Mouse (Mus musculus) neural tube, embryonic 12.5 days (tissue): ENCODE measurements at regions not wholly inside any gene's neighbourhood (a gene's known extent, or its start where the extent isn't known, plus 50 kb on each side); places are given as distances from the start of the nearest gene placed in this dataset.

Experiments
- ATAC-seq: fragments of 200-750 bp; cut with Nextera tagmentation; 2 replicates; pipeline ENCODE4 v1.8.0; 2017; ENCODE audit warnings: low read depth, mild to moderate bottlenecking, moderate TSS enrichment, moderate library complexity; ENCODE audit not compliant: low FRiP score
- H3K27ac ChIP-seq: fragments of 300-500 bp; sonication (generic); 2 replicates; pipeline ENCODE4 v1.5.1; 2016
- H3K27me3 ChIP-seq: fragments of 300-500 bp; sonication (generic); replicated peaks from 2 replicates; pipeline ENCODE4 v1.6.1; 2016; ENCODE audit warnings: mild to moderate bottlenecking
- H3K36me3 ChIP-seq: fragments of 300-500 bp; sonication (generic); 2 replicates; pipeline ENCODE4 v1.6.1; 2016; ENCODE audit warnings: mild to moderate bottlenecking
- H3K4me1 ChIP-seq: fragments of 300-500 bp; sonication (generic); 2 replicates; pipeline ENCODE4 v1.6.1; 2016
- H3K4me2 ChIP-seq: fragments of 300-500 bp; sonication (generic); replicated peaks from 2 replicates; pipeline ENCODE4 v1.6.1; 2016; ENCODE audit warnings: mild to moderate bottlenecking
- H3K4me3 ChIP-seq: fragments of 300-500 bp; sonication (generic); 2 replicates; pipeline ENCODE4 v1.5.1; 2016
- H3K9ac ChIP-seq: fragments of 300-500 bp; sonication (generic); 2 replicates; pipeline ENCODE4 v1.6.1; 2016; ENCODE audit warnings: mild to moderate bottlenecking
- H3K9me3 ChIP-seq: fragments of 300-500 bp; sonication (generic); 2 replicates; pipeline ENCODE4 v1.6.1; 2016; ENCODE audit warnings: mild to moderate bottlenecking
- WGBS: fragments of 180-500 bp; shearing (Covaris S2); methylation state at CpG from one replicate; pipeline ENCODE4 v1.1.7; 2016; 5-methylcytosine and 5-hydroxymethylcytosine counted together

DNA sequence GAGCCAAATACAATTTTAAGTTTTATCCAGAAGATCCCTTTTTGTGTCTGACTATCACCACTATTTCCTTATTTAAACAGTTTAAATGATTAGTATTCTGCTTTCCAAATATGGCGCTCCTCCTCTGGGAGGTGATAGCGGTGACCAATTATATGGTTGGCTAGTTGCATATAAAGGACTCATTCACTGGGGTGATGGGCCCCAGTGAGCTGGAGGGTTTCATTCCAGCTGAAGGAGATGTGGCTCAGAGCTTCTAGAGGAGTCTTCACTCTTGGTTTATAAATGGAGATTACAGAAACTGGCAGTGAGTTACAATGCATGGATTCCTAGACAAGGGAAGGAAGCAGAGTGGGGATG, 50.7 kb upstream of the Gm7361 start:
- no peaks in the 10 kb centered on the region for H3K36me3 ChIP-seq
- no peak overlapping the region for H3K4me2 ChIP-seq
- no peak overlapping the region for H3K4me3 ChIP-seq
- H3K9ac ChIP-seq = no peak overlapping the region
- H3K27ac ChIP-seq = no peak overlapping the region
- H3K9me3 ChIP-seq = no peaks in the 10 kb centered on the region
- peaks cover 3% of the 10 kb centered on the region; the same call in 1 of the 2 replicates for H3K4me1 ChIP-seq
- ATAC-seq = peak; percentile 43; the same call in 1 of the 2 replicates
- H3K27me3 ChIP-seq = no peaks in the 10 kb centered on the region
- 32% methylated on average over 2 of the region's 2 CpGs for WGBS

DNA sequence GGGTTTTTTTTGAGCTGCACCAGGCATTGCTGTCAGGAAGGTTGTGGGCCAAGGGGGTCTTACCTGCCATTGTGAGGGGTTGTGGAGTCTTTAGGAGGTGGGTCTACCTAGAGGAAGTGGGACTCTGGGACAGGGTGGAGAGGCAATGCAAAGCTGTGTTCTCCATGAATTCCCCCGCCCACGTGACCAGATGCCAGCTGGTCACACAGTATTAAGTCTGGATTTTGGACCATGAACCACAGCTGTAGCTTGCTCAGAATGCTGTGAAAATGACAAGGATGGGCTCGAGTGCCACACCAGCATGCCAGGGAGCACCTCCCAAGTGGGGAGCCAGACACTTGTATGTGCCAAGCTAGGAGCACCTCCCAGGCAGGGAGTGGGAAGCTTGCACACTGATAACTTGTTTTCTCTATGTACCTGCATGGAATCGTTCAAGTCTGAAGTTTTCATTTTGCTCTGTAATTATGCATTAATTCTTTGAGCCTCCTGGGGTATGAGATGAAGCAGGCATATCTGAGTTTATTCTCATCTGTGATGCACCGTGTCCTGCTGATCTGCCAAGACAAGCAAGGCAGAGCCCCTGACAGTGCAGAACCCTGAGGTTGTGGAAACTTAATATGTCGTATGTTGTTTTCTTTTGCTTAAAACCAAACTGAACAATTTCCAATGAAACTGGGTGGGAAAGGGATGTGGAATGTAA, 51.3 kb upstream of the Gm7361 start:
- 0 out of 2 replicates have a peak, but pooled peaks have one; percentile 52 for ATAC-seq
- H3K9ac ChIP-seq = no peak overlapping the region
- H3K4me1 ChIP-seq = peaks cover 3% of the 10 kb centered on the region; the same call in 1 of the 2 replicates
- WGBS = 72% methylated on average over 6 of the region's 6 CpGs
- H3K4me2 ChIP-seq = no peak overlapping the region
- H3K27ac ChIP-seq = no peak overlapping the region
- H3K4me3 ChIP-seq = no peak overlapping the region
- H3K27me3 ChIP-seq = no peaks in the 10 kb centered on the region
- no peaks in the 10 kb centered on the region for H3K36me3 ChIP-seq
- H3K9me3 ChIP-seq = no peaks in the 10 kb centered on the region

DNA sequence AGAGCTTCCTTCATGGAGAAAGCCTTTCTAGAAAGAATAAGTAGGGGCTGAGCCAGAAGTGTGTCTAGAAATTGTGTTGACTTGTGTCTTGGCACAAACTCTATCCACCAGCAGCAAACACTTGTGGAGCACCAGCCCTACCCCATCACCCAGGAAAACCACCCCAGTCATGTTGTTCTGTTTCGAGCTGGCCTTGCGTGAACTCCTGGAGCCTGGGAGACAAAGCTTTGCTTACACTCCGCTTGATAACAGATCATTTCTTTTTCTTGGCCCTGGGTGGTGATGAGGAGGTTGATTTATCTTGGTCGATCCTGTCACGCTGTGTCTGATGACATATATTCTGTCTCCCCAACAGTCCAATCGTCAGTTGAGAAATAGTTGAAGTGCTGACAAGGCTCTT, 55.0 kb upstream of the Gm7361 start:
- H3K27ac ChIP-seq = no peak overlapping the region
- no peak overlapping the region for H3K9ac ChIP-seq
- ATAC-seq = no peak
- H3K36me3 ChIP-seq = no peaks in the 10 kb centered on the region
- H3K4me3 ChIP-seq = no peak overlapping the region
- no peaks in the 10 kb centered on the region for H3K27me3 ChIP-seq
- H3K4me2 ChIP-seq = no peak overlapping the region
- peaks cover 3% of the 10 kb centered on the region; the same call in 1 of the 2 replicates for H3K4me1 ChIP-seq
- no peaks in the 10 kb centered on the region for H3K9me3 ChIP-seq
- WGBS = 78% methylated on average over 6 of the region's 6 CpGs

GRCm38 (mm10) chr5:26189377-26189776, 68.1 kb upstream of the Gm7361 start:
- no peaks in the 10 kb centered on the region for H3K36me3 ChIP-seq
- H3K9ac ChIP-seq = no peak overlapping the region
- no peaks in the 10 kb centered on the region for H3K9me3 ChIP-seq
- ATAC-seq = no peak
- H3K27ac ChIP-seq = no peak overlapping the region
- H3K4me2 ChIP-seq = no peak overlapping the region
- H3K4me1 ChIP-seq = no peaks in the 10 kb centered on the region
- no peaks in the 10 kb centered on the region for H3K27me3 ChIP-seq
- H3K4me3 ChIP-seq = no peak overlapping the region
- WGBS = 16% methylated on average over 5 of the region's 5 CpGs

GRCm38 (mm10) chr5:26187212-26187611, 66.0 kb upstream of the Gm10220 start:
- no peak overlapping the region for H3K9ac ChIP-seq
- no peaks in the 10 kb centered on the region for H3K36me3 ChIP-seq
- ATAC-seq = no peak
- no peaks in the 10 kb centered on the region for H3K9me3 ChIP-seq
- WGBS = 76% methylated on average over 8 of the region's 8 CpGs
- H3K4me2 ChIP-seq = no peak overlapping the region
- no peaks in the 10 kb centered on the region for H3K4me1 ChIP-seq
- H3K4me3 ChIP-seq = no peak overlapping the region
- H3K27ac ChIP-seq = no peak overlapping the region
- H3K27me3 ChIP-seq = no peaks in the 10 kb centered on the region

DNA sequence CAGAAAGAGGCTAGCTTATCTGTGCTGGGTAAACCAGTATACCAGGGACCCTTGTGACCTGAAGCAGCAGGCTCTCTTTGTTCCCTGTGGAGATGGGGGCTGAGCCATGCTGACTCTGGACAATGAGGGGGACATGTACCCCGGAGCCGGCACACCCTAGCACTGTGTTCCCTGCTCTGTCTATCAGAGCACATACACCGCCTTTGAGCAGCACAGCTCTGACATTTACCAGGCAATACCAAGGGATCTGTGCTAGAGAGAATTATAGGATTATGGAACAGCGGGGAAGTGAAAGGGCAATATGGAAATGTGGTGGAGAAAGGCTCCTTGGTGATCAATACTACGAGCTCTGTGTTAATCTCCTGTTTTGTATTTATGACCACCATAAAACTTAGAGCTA, 64.2 kb upstream of the Gm10220 start:
- no peaks in the 10 kb centered on the region for H3K36me3 ChIP-seq
- H3K4me3 ChIP-seq = no peak overlapping the region
- WGBS = 8% methylated on average over 5 of the region's 5 CpGs
- no peak overlapping the region for H3K27ac ChIP-seq
- no peaks in the 10 kb centered on the region for H3K9me3 ChIP-seq
- peak; percentile 50; the same call in 1 of the 2 replicates for ATAC-seq
- no peak overlapping the region for H3K9ac ChIP-seq
- H3K4me1 ChIP-seq = no peaks in the 10 kb centered on the region
- no peak overlapping the region for H3K4me2 ChIP-seq
- no peaks in the 10 kb centered on the region for H3K27me3 ChIP-seq

DNA sequence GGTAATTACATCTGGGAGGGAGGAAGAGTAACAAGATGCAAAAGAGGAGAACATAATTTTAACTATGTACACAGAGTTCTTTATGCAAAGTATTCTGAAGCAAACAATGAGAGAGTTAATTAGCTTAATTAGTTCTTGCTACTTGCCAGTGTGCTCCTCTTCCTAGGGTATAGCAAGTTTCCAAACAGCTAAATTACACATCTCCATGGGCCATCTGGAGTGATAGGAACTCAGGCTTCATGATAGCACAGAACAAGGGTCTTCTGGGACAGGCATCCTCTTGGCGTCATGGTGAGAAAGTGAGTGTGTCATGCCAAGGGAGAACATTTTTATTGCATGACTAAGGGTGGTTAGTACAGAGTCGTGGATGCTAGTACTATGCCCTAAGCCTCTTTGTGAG, 54.8 kb upstream of the Gm10220 start:
- Histone ChIP-seq H3K36me3 (no peaks in the 10 kb centered on the region), H3K27ac (no peak overlapping the region), H3K9me3 (no peaks in the 10 kb centered on the region), H3K4me1 (peaks cover 2% of the 10 kb centered on the region; the same call in 1 of the 2 replicates), H3K9ac (no peak overlapping the region), H3K4me3 (no peak overlapping the region), H3K27me3 (no peaks in the 10 kb centered on the region), H3K4me2 (no peak overlapping the region)
- 80% methylated on average over 2 of the region's 2 CpGs for WGBS
- ATAC-seq = no peak

DNA sequence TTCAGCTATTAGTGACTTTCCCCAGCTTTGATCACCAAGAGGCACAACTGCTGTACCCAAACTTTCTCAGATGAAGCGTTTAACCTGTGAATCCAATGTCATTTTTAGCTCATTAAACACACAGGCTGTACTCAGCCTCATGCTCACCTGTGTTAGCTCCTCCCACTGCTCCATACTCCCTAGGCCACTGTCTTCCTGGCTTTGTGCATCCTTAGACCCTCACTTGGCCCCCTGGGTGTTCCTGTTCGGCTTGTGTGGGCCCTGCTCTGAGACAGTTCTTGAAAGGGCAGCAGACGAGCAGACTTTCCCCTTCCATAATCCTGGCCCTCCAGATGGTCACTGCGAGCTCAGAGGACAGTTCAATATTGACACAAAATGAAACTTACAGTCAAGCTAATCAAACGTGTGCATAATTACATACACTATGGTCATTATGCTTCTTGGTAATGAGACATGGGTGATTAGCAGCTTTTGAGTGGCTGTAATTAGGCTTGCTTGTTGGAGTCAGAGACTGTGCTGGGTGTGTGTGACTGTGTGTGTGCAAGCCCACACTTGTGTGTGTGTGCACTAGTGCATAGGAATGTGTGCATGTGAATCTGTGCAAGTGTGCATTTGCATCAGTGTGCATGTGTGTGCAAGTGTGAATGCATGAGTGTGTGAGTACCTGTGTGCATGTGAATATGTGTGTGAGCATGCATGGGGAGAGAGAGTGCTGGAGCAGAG, 50.6 kb upstream of the Gm10220 start:
- no peaks in the 10 kb centered on the region for H3K9me3 ChIP-seq
- no peak for ATAC-seq
- WGBS = 75% methylated on average over 5 of the region's 5 CpGs

GRCm38 (mm10) chr5:26170717-26171500, 49.7 kb upstream of the Gm10220 start:
- Histone ChIP-seq H3K4me2 (no peak overlapping the region), H3K9ac (no peak overlapping the region), H3K27me3 (no peaks in the 10 kb centered on the region), H3K9me3 (no peaks in the 10 kb centered on the region), H3K4me1 (peaks cover 2% of the 10 kb centered on the region; the same call in 1 of the 2 replicates), H3K36me3 (no peaks in the 10 kb centered on the region), H3K27ac (no peak overlapping the region), H3K4me3 (no peak overlapping the region)
- 63% methylated on average over 4 of the region's 4 CpGs for WGBS
- ATAC-seq = 0 out of 2 replicates have a peak, but pooled peaks have one; percentile 29

More for the DNA sequence above, 50.6 kb upstream of the Gm10220 start:
- Histone ChIP-seq H3K4me2 (no peak overlapping the region), H3K4me1 (peaks cover 2% of the 10 kb centered on the region; the same call in 1 of the 2 replicates), H3K36me3 (no peaks in the 10 kb centered on the region), H3K27me3 (no peaks in the 10 kb centered on the region), H3K9ac (no peak overlapping the region), H3K4me3 (no peak overlapping the region), H3K27ac (no peak overlapping the region)
